Mouse (Mus musculus) hindbrain, embryonic 16.5 days (tissue): ENCODE results near the gene Raver2. TPM values are rescaled to one million over a fixed set of nuclear protein-coding genes. Genes with fewer than 3 reads are reported as not detected.

ENCODE experiments used
- ATAC-seq: fragments of 200-750 bp; cut with Nextera tagmentation; 2 replicates; pipeline ENCODE4 v1.8.0; 2017; ENCODE audit warnings: moderate TSS enrichment, moderate library complexity
- H3K27ac ChIP-seq: fragments of 300-500 bp; sonication (generic); 2 replicates; pipeline ENCODE4 v1.5.1; 2014; ENCODE audit warnings: low read depth, mild to moderate bottlenecking, control low read depth, low read length, moderate library complexity
- H3K27me3 ChIP-seq: fragments of 300-500 bp; sonication (generic); replicated peaks from 2 replicates; pipeline ENCODE4 v1.6.1; 2014; ENCODE audit warnings: low read length; ENCODE audit not compliant: control insufficient read depth, insufficient read depth
- H3K36me3 ChIP-seq: fragments of 300-500 bp; sonication (generic); 2 replicates; pipeline ENCODE4 v1.6.1; 2014; ENCODE audit warnings: mild to moderate bottlenecking, low read length, moderate library complexity, mixed read lengths; ENCODE audit not compliant: control insufficient read depth, insufficient read depth
- H3K4me1 ChIP-seq: fragments of 300-500 bp; sonication (generic); 2 replicates; pipeline ENCODE4 v1.6.1; 2014; ENCODE audit warnings: low read depth, low read length; ENCODE audit not compliant: control insufficient read depth, insufficient read depth
- H3K4me2 ChIP-seq: fragments of 300-500 bp; sonication (generic); 2 replicates; pipeline ENCODE4 v1.6.1; 2014; ENCODE audit warnings: mild to moderate bottlenecking, low read length, control low read depth, moderate library complexity
- H3K4me3 ChIP-seq: fragments of 300-500 bp; sonication (generic); 2 replicates; pipeline ENCODE4 v1.5.1; 2014; ENCODE audit warnings: mild to moderate bottlenecking, low read length, control low read depth, moderate library complexity
- H3K9ac ChIP-seq: fragments of 300-500 bp; sonication (generic); 2 replicates; pipeline ENCODE4 v1.6.1; 2014; ENCODE audit warnings: low read depth, mild to moderate bottlenecking, control low read depth, low read length, moderate library complexity
- H3K9me3 ChIP-seq: fragments of 300-500 bp; sonication (generic); 2 replicates; pipeline ENCODE4 v1.6.1; 2014; ENCODE audit warnings: mild to moderate bottlenecking, low read length, moderate library complexity; ENCODE audit not compliant: control insufficient read depth
- WGBS: fragments of 180-500 bp; shearing (Covaris S2); extraction: QIAGEN DNeasy Blood & Tissue Kit; methylation state at CpG from one replicate; pipeline ENCODE4 v1.1.7; 2014; 5-methylcytosine and 5-hydroxymethylcytosine counted together
- polyA plus RNA-seq: library from polyadenylated mRNA; unstranded; fragments of >200 nt; fragmentation: Nextera tagmentation; extraction: Ambion mirVana; gene quantifications from 2 replicates; pipeline ENCODE4 v1.2.1, GENCODE M21; 2015

Gene Raver2
- polyA plus RNA-seq, 1 experiment from 2014 or later, result 4.7 TPM

- 83% methylated on average over 6 of the region's 6 CpGs for WGBS
- no peaks in the 10 kb centered on the region for H3K27me3 ChIP-seq
Measured at GRCm38 (mm10) chr4:101176123-101176522, 107.3 kb downstream of the Raver2 start.

GRCm38 (mm10) chr4:101177796-101178195 is 109.0 kb downstream of the Raver2 start:
- no peak overlapping the region for H3K4me3 ChIP-seq
- peaks cover 5% of the 10 kb centered on the region for H3K36me3 ChIP-seq
- no peaks in the 10 kb centered on the region for H3K9me3 ChIP-seq
- H3K27me3 ChIP-seq, result no peaks in the 10 kb centered on the region
- WGBS, result 84% methylated on average over 3 of the region's 3 CpGs
- H3K4me1 ChIP-seq, result no peaks in the 10 kb centered on the region
- no peak overlapping the region for H3K9ac ChIP-seq
- no peak overlapping the region for H3K27ac ChIP-seq
- no peak overlapping the region for H3K4me2 ChIP-seq
- no peak for ATAC-seq

More at GRCm38 (mm10) chr4:101176123-101176522, 107.3 kb downstream of the Raver2 start:
- no peaks in the 10 kb centered on the region for H3K9me3 ChIP-seq
- no peak overlapping the region for H3K4me2 ChIP-seq
- H3K4me1 ChIP-seq, result no peaks in the 10 kb centered on the region
- no peak for ATAC-seq
- no peak overlapping the region for H3K27ac ChIP-seq
- H3K36me3 ChIP-seq, result no peaks in the 10 kb centered on the region; the same call in 1 of the 2 replicates
- no peak overlapping the region for H3K4me3 ChIP-seq
- H3K9ac ChIP-seq, result no peak overlapping the region

DNA sequence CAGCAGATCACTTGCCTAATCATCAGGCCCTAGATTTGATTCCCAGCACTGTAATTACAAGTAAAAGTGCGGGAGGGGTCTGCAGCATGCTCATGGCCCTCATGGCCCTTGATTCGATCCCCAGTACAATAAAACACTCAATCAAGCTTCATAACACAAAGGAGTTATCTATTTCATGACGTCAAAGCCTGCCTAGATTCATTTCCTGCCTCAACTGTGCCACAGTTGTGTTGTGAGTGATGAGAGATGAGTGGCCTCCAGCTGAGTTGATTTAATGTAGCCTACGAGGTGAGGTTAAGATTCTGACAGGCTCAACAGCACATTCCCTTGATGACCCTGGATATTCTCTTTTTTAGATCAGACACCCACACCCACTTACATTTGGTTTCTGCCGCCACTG is 110.3 kb downstream of the Raver2 start:
- WGBS, result 60% methylated on average over 5 of the region's 5 CpGs
- ATAC-seq, result no peak
- no peaks in the 10 kb centered on the region for H3K9me3 ChIP-seq

GRCm38 (mm10) chr4:101179836-101180235 is 111.1 kb downstream of the Raver2 start:
- Histone ChIP-seq H3K9ac (no peak overlapping the region), H3K36me3 (peaks cover 5% of the 10 kb centered on the region), H3K27ac (no peak overlapping the region), H3K4me2 (no peak overlapping the region), H3K4me3 (no peak overlapping the region), H3K9me3 (no peaks in the 10 kb centered on the region), H3K4me1 (no peaks in the 10 kb centered on the region), H3K27me3 (no peaks in the 10 kb centered on the region)
- no peak for ATAC-seq
- WGBS, result 62% methylated on average over 6 of the region's 6 CpGs

More for the DNA sequence above, 110.3 kb downstream of the Raver2 start:
- H3K27ac ChIP-seq, result no peak overlapping the region
- H3K9ac ChIP-seq, result no peak overlapping the region
- peaks cover 5% of the 10 kb centered on the region for H3K36me3 ChIP-seq
- no peak overlapping the region for H3K4me3 ChIP-seq
- no peaks in the 10 kb centered on the region for H3K4me1 ChIP-seq
- no peaks in the 10 kb centered on the region for H3K27me3 ChIP-seq
- H3K4me2 ChIP-seq, result no peak overlapping the region

DNA sequence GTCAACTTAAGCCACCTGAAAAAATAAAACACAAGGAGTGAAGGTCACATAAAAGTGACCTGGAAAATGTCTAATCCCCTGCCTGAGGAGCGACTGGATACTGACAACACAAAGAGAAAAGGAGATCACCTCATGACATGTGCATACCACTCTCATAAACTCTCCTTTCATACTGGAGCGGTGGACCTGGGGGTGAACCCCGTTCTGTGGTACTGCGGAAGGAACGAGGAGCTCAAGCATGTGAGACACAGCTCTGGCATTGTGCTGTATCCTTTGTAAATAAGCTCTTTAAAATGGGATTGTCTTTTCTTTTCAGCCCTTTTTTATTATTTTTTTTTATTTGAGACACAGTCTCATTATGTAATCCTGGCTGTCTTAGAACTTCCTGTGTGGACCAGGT is 111.9 kb downstream of the Raver2 start:
- H3K4me2 ChIP-seq, result no peak overlapping the region
- no peak for ATAC-seq
- H3K27ac ChIP-seq, result no peak overlapping the region
- no peaks in the 10 kb centered on the region for H3K27me3 ChIP-seq
- H3K9me3 ChIP-seq, result no peaks in the 10 kb centered on the region
- H3K4me3 ChIP-seq, result no peak overlapping the region
- no peak overlapping the region for H3K9ac ChIP-seq
- WGBS, result 80% methylated on average over 5 of the region's 5 CpGs
- no peaks in the 10 kb centered on the region for H3K4me1 ChIP-seq
- H3K36me3 ChIP-seq, result peaks cover 5% of the 10 kb centered on the region

DNA sequence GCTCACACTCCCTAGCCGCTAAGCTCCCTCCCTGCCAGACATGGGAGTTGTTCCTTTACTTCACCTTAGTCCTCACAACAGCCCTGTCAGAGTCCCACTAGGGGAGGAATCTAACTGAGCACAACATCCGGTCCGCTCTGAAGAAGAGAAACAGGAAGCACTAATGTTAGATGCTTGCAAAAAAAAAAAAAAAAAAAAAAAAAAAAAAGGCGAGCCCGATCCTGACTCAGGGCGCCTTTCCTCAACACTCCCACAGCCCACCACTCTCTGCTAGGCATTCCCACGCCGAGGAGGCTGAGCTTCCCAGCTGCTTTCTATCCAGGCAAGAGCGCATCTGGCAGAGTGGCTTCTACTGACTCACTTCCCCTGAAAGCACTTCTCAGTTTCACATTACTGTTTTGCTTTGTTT is 113.8 kb downstream of the Raver2 start:
- Histone ChIP-seq H3K9me3 (no peaks in the 10 kb centered on the region), H3K36me3 (peaks cover 5% of the 10 kb centered on the region), H3K4me3 (no peak overlapping the region), H3K27ac (no peak overlapping the region), H3K9ac (no peak overlapping the region), H3K4me1 (no peaks in the 10 kb centered on the region), H3K4me2 (no peak overlapping the region), H3K27me3 (no peaks in the 10 kb centered on the region)
- no peak for ATAC-seq
- 74% methylated on average over 8 of the region's 9 CpGs for WGBS

GRCm38 (mm10) chr4:101185216-101185615 is 116.4 kb downstream of the Raver2 start:
- Histone ChIP-seq H3K4me3 (no peak overlapping the region), H3K9me3 (no peaks in the 10 kb centered on the region), H3K27me3 (no peaks in the 10 kb centered on the region), H3K4me2 (no peak overlapping the region), H3K4me1 (no peaks in the 10 kb centered on the region), H3K36me3 (peaks cover 5% of the 10 kb centered on the region), H3K9ac (no peak overlapping the region), H3K27ac (no peak overlapping the region)
- no peak for ATAC-seq
- WGBS, result 59% methylated on average over 3 of the region's 3 CpGs

GRCm38 (mm10) chr4:101186591-101186990 is 117.8 kb downstream of the Raver2 start:
- Histone ChIP-seq H3K36me3 (peaks cover 7% of the 10 kb centered on the region; the same call in 1 of the 2 replicates), H3K9me3 (no peaks in the 10 kb centered on the region), H3K4me3 (no peak overlapping the region), H3K27me3 (no peaks in the 10 kb centered on the region), H3K27ac (no peak overlapping the region), H3K4me2 (no peak overlapping the region), H3K4me1 (no peaks in the 10 kb centered on the region), H3K9ac (no peak overlapping the region)
- WGBS, result 84% methylated on average over 5 of the region's 5 CpGs
- no peak for ATAC-seq

GRCm38 (mm10) chr4:101187381-101187780 is 118.6 kb downstream of the Raver2 start:
- Histone ChIP-seq H3K4me2 (no peak overlapping the region), H3K36me3 (peaks cover 4% of the 10 kb centered on the region; the same call in 1 of the 2 replicates), H3K27ac (no peak overlapping the region), H3K9me3 (no peaks in the 10 kb centered on the region), H3K9ac (no peak overlapping the region), H3K27me3 (no peaks in the 10 kb centered on the region), H3K4me1 (no peaks in the 10 kb centered on the region), H3K4me3 (no peak overlapping the region)
- WGBS, result 93% methylated on average over 4 of the region's 4 CpGs
- no peak for ATAC-seq
